Mouse (Mus musculus): ENCODE data around the gene Samd10. TPM values are rescaled to one million over a fixed set of nuclear protein-coding genes. Genes with fewer than 3 reads are reported as not detected.

Gene Samd10
- polyA plus RNA-seq, 1 experiment from 2014 or later: 23.9 TPM

- H3K36me3 ChIP-seq (ENCODE audit: control insufficient read depth, insufficient read depth, low read length): peaks cover 25% of the 10 kb centered on the region
Observed at GRCm38 (mm10) chr2:181548227-181548626, 50.8 kb downstream of the Samd10 start.

GRCm38 (mm10) chr2:181546142-181546541 lies 52.9 kb downstream of the Samd10 start:
- H3K4me1 ChIP-seq (ENCODE audit: control insufficient read depth, insufficient read depth, low read length): no peaks in the 10 kb centered on the region
- H3K9ac ChIP-seq (ENCODE audit: low read depth, low read length): no peak overlapping the region
- no peak for ATAC-seq
- H3K4me3 ChIP-seq (ENCODE audit: low read length): no peak overlapping the region
- H3K9me3 ChIP-seq (ENCODE audit: control insufficient read depth, low read length): no peaks in the 10 kb centered on the region
- 93% methylated on average over 7 of the region's 7 CpGs for WGBS
- H3K4me2 ChIP-seq (ENCODE audit: low read depth, low read length): no peak overlapping the region
- peaks cover 25% of the 10 kb centered on the region for H3K36me3 ChIP-seq (ENCODE audit: control insufficient read depth, insufficient read depth, low read length)
- H3K27ac ChIP-seq (ENCODE audit: low read length): no peak overlapping the region
- no peaks in the 10 kb centered on the region for H3K27me3 ChIP-seq (replicated peaks; ENCODE audit: control insufficient read depth, insufficient read depth, low read length)

More at GRCm38 (mm10) chr2:181548227-181548626, 50.8 kb downstream of the Samd10 start:
- H3K4me3 ChIP-seq (ENCODE audit: low read length): no peak overlapping the region
- H3K27me3 ChIP-seq (replicated peaks; ENCODE audit: control insufficient read depth, insufficient read depth, low read length): no peaks in the 10 kb centered on the region
- H3K4me1 ChIP-seq (ENCODE audit: control insufficient read depth, insufficient read depth, low read length): no peaks in the 10 kb centered on the region
- H3K9me3 ChIP-seq (ENCODE audit: control insufficient read depth, low read length): no peaks in the 10 kb centered on the region
- 86% methylated on average over 1 of the region's 1 CpGs for WGBS
- H3K4me2 ChIP-seq (ENCODE audit: low read depth, low read length): no peak overlapping the region
- ATAC-seq: no peak
- no peak overlapping the region for H3K27ac ChIP-seq (ENCODE audit: low read length)
- H3K9ac ChIP-seq (ENCODE audit: low read depth, low read length): no peak overlapping the region

Small RNA genes lying within 50 kb of the gene (microRNA-seq; reads per million reads assigned to microRNA genes)
- not detected for gene Mir7006

Other genes starting within 250 kb of the Samd10 start
- 36.9 and 38.5 TPM in 2 replicates for gene Zgpat, start 234.3 kb downstream of the Samd10 start, polyA plus RNA-seq (2015; fragmentation: Nextera tagmentation; extraction: Ambion mirVana)
- gene Arfrp1, start 233.8 kb downstream of the Samd10 start, polyA plus RNA-seq (2015; fragmentation: Nextera tagmentation; extraction: Ambion mirVana): 52.5 and 54.0 TPM in 2 replicates
- 16.3 and 16.8 TPM in 2 replicates for gene Lime1, start 219.1 kb downstream of the Samd10 start, polyA plus RNA-seq (2015; fragmentation: Nextera tagmentation; extraction: Ambion mirVana)
- 6.1 and 6.5 TPM in 2 replicates for gene Zbtb46, start 139.8 kb downstream of the Samd10 start, polyA plus RNA-seq (2015; fragmentation: Nextera tagmentation; extraction: Ambion mirVana)
- 0.07 and 0.10 TPM in 2 replicates for gene Abhd16b, start 106.0 kb downstream of the Samd10 start, polyA plus RNA-seq (2015; fragmentation: Nextera tagmentation; extraction: Ambion mirVana)
- gene Tpd52l2, start 102.1 kb downstream of the Samd10 start, polyA plus RNA-seq (2015; fragmentation: Nextera tagmentation; extraction: Ambion mirVana): 122 and 134 TPM in 2 replicates
- 73.5 and 74.1 TPM in 2 replicates for gene Dnajc5, start 78.7 kb downstream of the Samd10 start, polyA plus RNA-seq (2015; fragmentation: Nextera tagmentation; extraction: Ambion mirVana)
- gene Uckl1, start 14.3 kb downstream of the Samd10 start, polyA plus RNA-seq (2015; fragmentation: Nextera tagmentation; extraction: Ambion mirVana): 75.0 and 78.0 TPM in 2 replicates
- gene Prpf6, start 7.3 kb downstream of the Samd10 start, polyA plus RNA-seq (2015; fragmentation: Nextera tagmentation; extraction: Ambion mirVana): 52.2 and 52.7 TPM in 2 replicates
- gene Zfp512b, start 6.4 kb downstream of the Samd10 start, polyA plus RNA-seq (2015; fragmentation: Nextera tagmentation; extraction: Ambion mirVana): 20.5 and 20.9 TPM in 2 replicates
- 2.2 and 3.0 TPM in 2 replicates for gene Gm29797, start 57.8 kb upstream of the Samd10 start, polyA plus RNA-seq (2015; fragmentation: Nextera tagmentation; extraction: Ambion mirVana)
- gene Sox18, start 72.4 kb upstream of the Samd10 start, polyA plus RNA-seq (2015; fragmentation: Nextera tagmentation; extraction: Ambion mirVana): 28.9 and 30.1 TPM in 2 replicates
- 15.1 and 16.4 TPM in 2 replicates for gene Tcea2, start 81.1 kb upstream of the Samd10 start, polyA plus RNA-seq (2015; fragmentation: Nextera tagmentation; extraction: Ambion mirVana)
- gene Rgs19, start 94.8 kb upstream of the Samd10 start, polyA plus RNA-seq (2015; fragmentation: Nextera tagmentation; extraction: Ambion mirVana): 36.1 and 39.6 TPM in 2 replicates
- gene Lkaaear1, start 99.2 kb upstream of the Samd10 start, polyA plus RNA-seq (2015; fragmentation: Nextera tagmentation; extraction: Ambion mirVana): not detected in 2 replicates
- 1.2 and 1.7 TPM in 2 replicates for gene Oprl1, start 115.8 kb upstream of the Samd10 start, polyA plus RNA-seq (2015; fragmentation: Nextera tagmentation; extraction: Ambion mirVana)
- gene Myt1, start 164.1 kb upstream of the Samd10 start, polyA plus RNA-seq (2015; fragmentation: Nextera tagmentation; extraction: Ambion mirVana): 1.4 and 1.7 TPM in 2 replicates
- 25.6 and 29.1 TPM in 2 replicates for gene Pcmtd2, start 238.6 kb upstream of the Samd10 start, polyA plus RNA-seq (2015; fragmentation: Nextera tagmentation; extraction: Ambion mirVana)

Measured in intestine, embryonic 16.5 days (tissue).